Mouse (Mus musculus): Measurements from ENCODE around the gene Acot2.
A peak's percentile ranks its signal among the peaks of the same experiment; 100 is the strongest.
"Not testable (repeated sequence)": the region's sequence is repeated elsewhere in the genome, so short reads cannot be mapped to it uniquely, and the experiment has no call there.

Acot2 gene

GRCm38 (mm10) chr12:83987583-83988441, at the start of gene Acot2:
Gene Acot2 (plus strand): TSS chr12:83987861.
- peak; percentile 84 for DNase-seq

GRCm38 (mm10) chr12:83938592-83938991, 49.1 kb upstream of the Acot2 start:
- not testable (repeated sequence) for DNase-seq

GRCm38 (mm10) chr12:83939332-83939731, 48.3 kb upstream of the Acot2 start:
- no peak for DNase-seq

GRCm38 (mm10) chr12:83940031-83940430, 47.6 kb upstream of the Acot2 start:
- no peak for DNase-seq

- DNase-seq: no peak
Measured at GRCm38 (mm10) chr12:83941938-83942337, 45.7 kb upstream of the Acot2 start.

- no peak for DNase-seq
Measured at GRCm38 (mm10) chr12:83947260-83947811, 40.3 kb upstream of the Acot2 start.

GRCm38 (mm10) chr12:83949043-83949442, 38.6 kb upstream of the Acot2 start:
- DNase-seq: no peak

GRCm38 (mm10) chr12:83949776-83950492, 37.7 kb upstream of the Acot2 start:
- no peak for DNase-seq

DNA sequence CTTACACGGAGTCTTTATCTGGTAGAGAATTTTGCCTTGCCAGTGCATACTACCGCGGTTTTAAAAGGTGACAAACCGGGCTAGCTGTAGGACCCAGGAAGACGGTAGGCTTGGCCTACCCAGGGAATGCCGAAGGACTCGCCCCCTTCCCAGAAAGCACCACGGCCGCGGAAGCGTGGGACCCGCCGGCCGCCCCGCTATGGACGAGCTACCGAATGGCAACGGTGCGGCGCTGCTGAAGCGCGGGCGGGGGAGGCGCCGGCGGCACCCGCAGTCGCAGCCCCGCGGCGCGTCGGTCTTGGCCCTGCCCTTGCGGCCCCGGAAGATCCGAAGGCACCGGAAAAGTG, 37.2 kb upstream of the Acot2 start, which contains the start of gene Riox1:
Gene Riox1 (plus strand): TSS at position 116 of the 347 bp plus-strand sequence.
- DNase-seq: peak; percentile 86

GRCm38 (mm10) chr12:83950840-83951701, 36.6 kb upstream of the Acot2 start:
- no peak for DNase-seq

DNA sequence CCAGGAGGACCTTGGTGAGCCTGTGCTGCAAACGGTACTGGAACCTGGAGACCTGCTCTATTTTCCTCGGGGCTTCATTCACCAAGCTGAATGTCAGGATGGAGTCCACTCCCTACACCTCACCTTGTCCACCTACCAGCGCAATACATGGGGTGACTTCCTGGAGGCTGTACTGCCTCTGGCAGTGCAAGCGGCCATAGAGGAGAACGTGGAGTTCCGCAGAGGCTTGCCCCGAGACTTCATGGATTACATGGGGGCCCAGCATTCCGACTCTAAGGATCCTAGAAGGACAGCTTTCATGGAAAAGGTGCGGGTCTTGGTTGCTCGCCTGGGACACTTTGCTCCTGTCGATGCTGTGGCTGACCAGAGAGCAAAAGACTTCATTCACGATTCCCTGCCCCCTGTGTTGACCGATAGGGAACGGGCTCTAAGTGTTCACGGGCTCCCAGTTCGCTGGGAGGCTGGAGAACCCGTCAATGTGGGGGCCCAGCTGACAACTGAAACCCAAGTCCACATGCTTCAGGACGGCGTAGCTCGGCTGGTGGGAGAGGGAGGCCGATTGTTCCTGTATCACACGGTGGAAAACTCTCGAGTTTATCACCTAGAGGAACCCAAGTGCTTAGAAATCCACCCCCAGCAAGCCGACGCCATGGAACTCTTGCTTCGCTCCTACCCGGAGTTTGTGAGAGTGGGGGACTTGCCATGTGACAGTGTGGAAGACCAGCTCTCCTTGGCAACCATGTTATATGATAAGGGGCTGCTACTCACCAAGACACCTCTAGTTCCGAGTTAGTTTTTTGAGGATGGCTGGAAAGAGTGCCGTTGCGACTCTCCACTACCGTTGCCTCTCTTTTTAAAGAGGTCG, 35.7 kb upstream of the Acot2 start:
- no peak for DNase-seq

DNA sequence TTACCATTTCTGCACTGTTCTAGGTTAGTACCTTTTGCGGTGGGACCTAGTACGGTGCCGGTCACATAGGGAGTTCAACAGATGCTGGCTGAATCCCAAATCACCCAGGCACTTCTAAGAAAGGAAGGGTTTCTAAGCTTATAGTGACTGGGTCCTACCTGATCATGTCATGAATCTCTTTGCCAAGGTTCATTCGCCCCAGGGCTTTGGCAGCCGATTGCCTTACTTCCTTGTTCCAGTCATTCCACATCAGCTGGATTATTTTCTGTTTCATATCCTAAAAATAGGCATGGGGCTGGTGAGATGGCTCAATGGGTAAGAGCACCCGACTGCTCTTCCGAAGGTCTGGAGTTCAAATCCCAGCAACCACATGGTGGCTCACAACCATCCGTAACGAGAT, 29.4 kb upstream of the Acot2 start:
- no peak for DNase-seq

DNA sequence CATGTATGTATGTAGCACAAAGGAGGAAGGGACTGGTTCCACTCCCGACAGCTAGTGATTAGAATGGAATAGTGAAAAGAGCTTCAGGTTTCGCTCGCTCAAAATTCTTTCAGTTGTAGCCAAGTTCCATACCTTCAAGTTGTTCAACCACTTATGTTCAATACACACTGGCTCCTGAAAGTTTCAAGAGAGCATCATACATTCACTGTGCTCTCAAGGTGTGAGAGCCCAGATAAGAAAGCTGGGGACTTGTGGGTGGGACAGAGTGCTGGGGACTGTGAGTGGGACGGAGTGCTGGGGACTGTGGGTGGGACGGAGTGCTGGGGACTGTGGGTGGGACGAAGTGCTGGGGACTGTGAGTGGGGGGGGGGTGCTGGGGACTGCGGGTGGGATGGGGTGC, 22.4 kb upstream of the Acot2 start:
- no peak for DNase-seq

DNA sequence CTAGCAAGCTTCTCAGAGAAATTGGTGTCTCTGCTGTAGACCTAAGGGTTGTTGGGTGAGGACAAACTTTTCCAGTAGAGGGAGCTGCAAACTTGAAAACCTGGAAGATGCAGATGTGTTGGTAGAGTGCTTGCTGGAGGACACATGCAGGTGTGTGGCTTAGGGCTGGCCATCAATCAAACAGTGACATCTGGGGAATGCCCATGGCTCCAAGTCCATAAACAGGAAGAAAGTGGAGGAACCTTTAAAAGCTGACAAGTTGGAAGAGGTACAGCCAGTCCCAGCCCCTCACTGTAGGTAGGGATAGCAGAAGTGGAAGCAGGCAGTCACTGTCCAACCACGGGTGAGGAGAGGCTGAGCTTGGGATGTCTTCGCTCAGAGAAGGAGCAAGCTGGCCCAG, 15.5 kb upstream of the Acot2 start:
- peak; percentile 39 for DNase-seq

GRCm38 (mm10) chr12:83978862-83979261, 8.8 kb upstream of the Acot2 start:
- DNase-seq: no peak

DNA sequence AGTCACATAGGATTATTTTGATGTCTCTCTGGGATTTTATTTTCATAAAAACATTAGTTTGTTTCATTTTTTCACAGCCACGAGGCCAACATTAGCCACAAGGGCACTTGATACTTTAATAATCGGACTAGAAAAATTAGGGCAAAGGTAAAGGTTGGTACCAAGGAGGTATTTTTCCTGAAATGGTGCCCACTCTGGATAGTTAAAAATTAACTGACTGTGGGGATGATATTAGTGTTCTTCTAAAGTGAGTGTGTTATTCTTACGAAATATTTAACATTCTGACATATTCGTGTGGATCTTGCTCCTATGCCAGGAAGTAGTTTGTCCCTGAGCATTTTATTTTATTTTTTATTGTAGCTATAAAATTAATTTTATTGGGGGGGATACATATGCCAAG, 6.0 kb upstream of the Acot2 start:
- DNase-seq: no peak

DNA sequence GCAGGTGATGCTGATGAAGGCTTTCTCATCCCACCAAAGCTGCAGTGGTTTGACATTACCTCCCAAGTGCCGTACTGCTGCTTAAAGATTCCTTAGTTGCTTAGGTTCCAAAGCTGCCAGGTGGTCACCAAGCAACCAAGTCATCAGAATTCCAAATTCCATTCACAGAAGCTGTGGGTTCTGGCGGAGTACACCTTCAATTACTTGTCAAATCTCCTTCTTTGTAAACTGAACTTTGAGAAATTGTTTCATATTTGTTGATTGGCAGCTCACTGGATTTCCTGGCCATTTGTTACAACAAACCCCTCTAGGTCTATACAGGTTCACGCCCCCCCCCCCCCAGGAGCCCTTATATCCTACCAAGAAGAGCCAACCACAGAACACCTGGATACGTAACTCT, 2.9 kb upstream of the Acot2 start, which contains the start of gene Heatr4:
Gene Heatr4 (minus strand): TSS at position 101 of the 400 bp plus-strand sequence.
- no peak for DNase-seq

GRCm38 (mm10) chr12:83987242-83987582, 449 bp upstream of the Acot2 start:
- no peak for DNase-seq

DNA sequence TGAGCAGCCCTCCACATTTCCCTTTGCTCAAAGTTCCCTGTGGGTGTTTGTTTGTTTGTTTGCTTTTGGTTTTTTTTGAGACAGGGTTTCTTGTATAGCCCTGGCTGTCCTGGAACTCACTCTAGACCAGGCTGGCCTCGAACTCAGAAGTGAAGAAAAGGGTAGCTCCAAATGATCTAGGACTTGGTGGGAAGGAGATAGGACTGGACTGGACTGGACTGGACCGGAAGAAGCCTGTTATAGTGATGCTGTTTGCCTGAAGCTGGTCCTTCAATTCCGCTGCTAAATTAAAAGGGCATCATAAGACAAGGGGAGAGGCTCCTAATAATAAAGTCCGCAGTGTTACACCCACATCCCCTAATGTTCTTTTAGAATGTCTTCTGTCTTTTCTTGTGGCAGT, 822 bp downstream of the Acot2 start:
- DNase-seq: no peak

- DNase-seq: no peak
Measured at GRCm38 (mm10) chr12:83989378-83989777, 1.7 kb downstream of the Acot2 start.

DNA sequence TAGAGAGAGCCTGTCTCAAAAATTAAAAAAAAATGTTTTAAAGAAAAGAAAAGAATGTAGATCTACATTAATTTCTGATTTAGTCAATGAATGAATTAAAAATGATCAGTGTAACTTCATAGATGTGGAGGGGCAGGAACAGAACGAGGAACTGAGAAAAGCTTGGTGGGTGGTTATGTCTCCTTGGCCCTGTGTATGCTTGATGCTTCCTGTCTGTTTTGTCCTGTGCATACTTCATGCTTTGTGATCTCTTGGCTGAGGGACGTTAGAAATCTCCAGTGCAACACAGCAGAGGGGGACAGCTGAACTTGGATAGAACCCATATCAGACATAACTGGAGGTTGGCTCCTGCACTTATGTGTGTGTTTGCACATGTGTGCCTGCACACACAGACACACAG, 9.6 kb downstream of the Acot2 start:
- DNase-seq: no peak

Data from layer of hippocampus, adult 9-11 months (tissue).